Mouse (Mus musculus) G1E (cell line): ENCODE data around the gene Pde10a. TPM values are rescaled to one million over a fixed set of nuclear protein-coding genes. Genes with fewer than 3 reads are reported as not detected.

Experiments
- ATAC-seq: 2 replicates; pipeline ENCODE4 v1.8.0; 2016; ENCODE audit warnings: mild to moderate bottlenecking; ENCODE audit not compliant: insufficient number of reproducible peaks, poor library complexity, low FRiP score, severe bottlenecking; ENCODE audit errors: extremely low read depth
- DNase-seq: peaks from one replicate; pipeline ENCODE4 v3.0.0; 2012; ENCODE audit warnings: low spot score
- H3K27me3 ChIP-seq: 2 replicates; pipeline ENCODE4 v1.6.1; 2012; ENCODE audit warnings: mild to moderate bottlenecking, low read length, inconsistent platforms; ENCODE audit not compliant: insufficient read depth
- H3K36me3 ChIP-seq: replicated peaks from 2 replicates; pipeline ENCODE3; 2012; ENCODE audit warnings: mild to moderate bottlenecking, inconsistent platforms
- H3K4me1 ChIP-seq: 2 replicates; pipeline ENCODE4 v1.6.1; 2012; ENCODE audit warnings: low read depth, low read length, inconsistent platforms, mixed read lengths; ENCODE audit not compliant: insufficient read depth
- H3K4me3 ChIP-seq: 2 replicates; pipeline ENCODE4 v1.5.1; 2012; ENCODE audit warnings: low read depth, mild to moderate bottlenecking, inconsistent platforms, low read length, moderate library complexity, mixed read lengths
- H3K9me3 ChIP-seq: replicated peaks from 2 replicates; pipeline ENCODE4 v1.6.1; 2012; ENCODE audit warnings: inconsistent platforms
- CTCF ChIP-seq: IDR thresholded peaks from 2 replicates; pipeline ENCODE4 v1.5.1; 2012; ENCODE audit warnings: low read depth, low read length, inconsistent platforms, mixed read lengths
- GATA1 ChIP-seq: IDR thresholded peaks from 2 replicates; pipeline ENCODE4 v1.6.1; 2012; ENCODE audit warnings: borderline replicate concordance, low read length, inconsistent platforms, mixed read lengths
- GATA2 ChIP-seq: IDR thresholded peaks from 2 replicates; pipeline ENCODE4 v1.6.1; 2012; ENCODE audit warnings: low read depth, low read length, inconsistent platforms, borderline replicate concordance
- POLR2AphosphoS5 ChIP-seq: IDR thresholded peaks from 2 replicates; pipeline ENCODE4 v1.6.1; 2012; ENCODE audit warnings: low read depth, low read length, inconsistent platforms; ENCODE audit not compliant: insufficient replicate concordance
- TAL1 ChIP-seq: conservative IDR thresholded peaks from 2 replicates; pipeline ENCODE4 v1.6.1; 2012; ENCODE audit warnings: low read depth, low read length, inconsistent platforms, mixed read lengths
- polyA plus RNA-seq: library from polyadenylated mRNA; stranded (reverse); fragments of >175 nt; gene quantifications from 2 replicates; pipeline ENCODE4 v1.2.3, GENCODE M21; 2012
- total RNA-seq, 2 experiments: library from RNA; stranded (forward) in 1 of 2; stranded (reverse) in 1 of 2; fragments of 200-1000 nt in 1 of 2; fragments of >200 nt in 1 of 2; fragmentation: Nextera tagmentation in 1 of 2; gene quantifications; 2 replicates each; pipeline ENCODE4 v1.2.3; 2014 to 2017

Gene Pde10a
- total and polyA plus RNA-seq, 3 experiments, result 0.27 to 0.83 TPM; not detected in 1

DNA sequence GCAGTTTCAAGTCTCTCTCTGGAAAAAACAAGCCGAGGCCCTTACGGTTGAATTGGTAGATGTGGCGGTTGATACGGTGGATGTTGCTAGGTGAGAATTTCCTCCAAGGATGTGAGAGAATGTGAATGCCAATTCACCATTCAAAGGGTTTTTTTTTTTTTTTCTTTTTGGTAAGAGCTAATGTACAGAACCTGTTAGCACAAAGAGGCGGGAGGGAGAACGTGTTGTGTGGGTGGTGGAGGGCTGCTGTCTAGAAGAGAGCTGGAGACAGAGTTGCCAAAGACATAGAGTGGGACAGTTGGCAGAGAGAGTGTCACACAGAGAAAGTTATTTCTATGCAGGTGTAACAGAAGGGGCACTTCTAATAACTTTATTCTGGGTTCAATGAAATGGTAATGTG lies 260.7 kb downstream of the Pde10a start:
- ATAC-seq, result no peak
- no peak overlapping the region for H3K4me3 ChIP-seq
- H3K27me3 ChIP-seq, result no peaks in the 10 kb centered on the region
- DNase-seq, result no peak
- no peak for TF ChIP-seq TAL1
- TF ChIP-seq GATA1, result no peak
- TF ChIP-seq GATA2, result no peak
- TF ChIP-seq POLR2AphosphoS5, result no peak
- TF ChIP-seq CTCF, result no peak
- H3K36me3 ChIP-seq, result no peaks in the 10 kb centered on the region
- H3K9me3 ChIP-seq, result peaks cover 10% of the 10 kb centered on the region
- H3K4me1 ChIP-seq, result no peaks in the 10 kb centered on the region

DNA sequence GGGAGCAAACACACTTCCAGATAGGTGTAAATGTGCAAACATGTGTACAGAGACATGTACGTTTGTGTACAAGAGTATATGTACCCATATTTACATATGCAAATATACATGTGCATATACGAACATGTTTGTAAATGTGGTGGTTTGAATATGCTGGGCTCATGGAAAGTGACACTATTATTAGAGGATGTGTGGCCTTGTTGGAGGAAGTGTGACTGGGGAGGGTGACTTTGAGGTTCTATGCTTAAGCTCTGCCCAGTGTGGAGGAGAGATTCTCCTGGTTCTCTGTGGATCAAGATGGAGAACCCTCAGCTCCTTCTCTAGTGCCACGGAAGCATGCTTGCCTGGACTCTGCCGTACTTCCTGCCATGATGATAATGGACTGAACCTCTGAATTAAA lies 261.3 kb downstream of the Pde10a start:
- Histone ChIP-seq H3K9me3 (peaks cover 10% of the 10 kb centered on the region), H3K4me1 (no peaks in the 10 kb centered on the region), H3K27me3 (no peaks in the 10 kb centered on the region), H3K36me3 (no peaks in the 10 kb centered on the region), H3K4me3 (no peak overlapping the region)
- DNase-seq (no peak), ATAC-seq (no peak)
- TF ChIP-seq POLR2AphosphoS5 (no peak), CTCF (no peak), GATA1 (no peak), GATA2 (no peak), TAL1 (no peak)

DNA sequence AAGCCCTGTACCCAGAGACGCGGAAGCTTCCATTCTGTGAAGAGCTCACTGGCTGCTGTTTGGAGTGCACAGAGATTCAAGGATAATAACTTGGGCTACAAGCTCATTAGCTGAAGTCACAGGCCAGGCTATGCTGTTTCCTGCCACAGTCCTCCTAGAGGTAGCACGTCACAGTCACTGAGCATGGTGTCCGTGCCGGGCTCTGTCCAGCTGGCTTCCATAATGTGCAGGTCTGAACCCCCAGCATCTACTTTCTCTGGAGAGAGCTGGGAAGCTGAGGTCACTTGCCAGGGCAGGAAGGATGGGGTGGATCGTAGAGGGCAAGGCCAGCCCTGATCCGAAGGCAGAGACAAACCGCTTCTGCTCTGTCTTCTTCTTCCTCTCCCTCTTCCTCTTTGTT lies 262.6 kb downstream of the Pde10a start:
- no peak for TF ChIP-seq GATA2
- no peak for TF ChIP-seq POLR2AphosphoS5
- no peak for TF ChIP-seq CTCF
- no peak for TF ChIP-seq GATA1
- TF ChIP-seq TAL1, result no peak
- H3K36me3 ChIP-seq, result no peaks in the 10 kb centered on the region
- no peaks in the 10 kb centered on the region for H3K27me3 ChIP-seq
- DNase-seq, result no peak
- H3K9me3 ChIP-seq, result peaks cover 10% of the 10 kb centered on the region
- no peak for ATAC-seq
- no peaks in the 10 kb centered on the region for H3K4me1 ChIP-seq
- H3K4me3 ChIP-seq, result no peak overlapping the region

DNA sequence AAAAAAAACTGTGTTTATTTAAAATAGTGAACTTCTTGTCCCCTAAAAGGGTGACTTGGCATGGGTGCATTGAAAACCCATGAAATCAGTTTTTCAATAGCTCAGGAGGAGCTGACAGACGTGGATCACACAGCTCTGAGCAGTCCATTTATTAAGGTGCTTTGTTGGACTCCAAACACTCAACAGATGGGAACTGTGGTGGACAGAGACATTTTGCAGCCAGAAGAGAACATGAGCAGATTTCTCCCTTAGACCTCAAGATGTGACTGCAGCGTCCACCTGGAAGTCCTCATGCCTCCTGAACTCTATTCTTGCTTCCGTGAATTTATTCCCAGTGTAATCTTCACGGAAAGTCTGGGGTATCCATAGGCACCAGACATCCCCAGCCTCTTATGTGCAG lies 266.4 kb downstream of the Pde10a start:
- no peak for DNase-seq
- no peak overlapping the region for H3K4me3 ChIP-seq
- H3K36me3 ChIP-seq, result no peaks in the 10 kb centered on the region
- ATAC-seq, result no peak
- TF ChIP-seq CTCF (no peak), POLR2AphosphoS5 (no peak), TAL1 (no peak), GATA2 (no peak), GATA1 (no peak)
- H3K4me1 ChIP-seq, result no peaks in the 10 kb centered on the region
- 0 out of 2 replicates have a peak, but pooled peaks cover 6% of the 10 kb centered on the region for H3K9me3 ChIP-seq
- no peaks in the 10 kb centered on the region for H3K27me3 ChIP-seq

GRCm38 (mm10) chr17:8792611-8793010 lies 267.4 kb downstream of the Pde10a start:
- no peak for ATAC-seq
- Histone ChIP-seq H3K4me1 (no peaks in the 10 kb centered on the region), H3K9me3 (0 out of 2 replicates have a peak, but pooled peaks cover 2% of the 10 kb centered on the region), H3K27me3 (no peaks in the 10 kb centered on the region), H3K36me3 (no peaks in the 10 kb centered on the region), H3K4me3 (no peak overlapping the region)
- TF ChIP-seq GATA2 (no peak), CTCF (no peak), GATA1 (no peak), POLR2AphosphoS5 (no peak), TAL1 (no peak)
- no peak for DNase-seq

- ATAC-seq, result no peak
- Histone ChIP-seq H3K27me3 (peaks cover 9% of the 10 kb centered on the region; the same call in 1 of the 2 replicates), H3K36me3 (no peaks in the 10 kb centered on the region), H3K9me3 (peaks cover 26% of the 10 kb centered on the region), H3K4me1 (no peaks in the 10 kb centered on the region), H3K4me3 (no peak overlapping the region)
- DNase-seq, result no peak
- no peak for TF ChIP-seq TAL1
- no peak for TF ChIP-seq POLR2AphosphoS5
- TF ChIP-seq GATA2, result no peak
- no peak for TF ChIP-seq GATA1
- TF ChIP-seq CTCF, result no peak
Measured at GRCm38 (mm10) chr17:8797624-8798023, 272.5 kb downstream of the Pde10a start.

- TF ChIP-seq TAL1 (no peak), POLR2AphosphoS5 (no peak), GATA1 (no peak), GATA2 (no peak), CTCF (no peak)
- no peak for ATAC-seq
- no peak for DNase-seq
- peaks cover 36% of the 10 kb centered on the region for H3K9me3 ChIP-seq
- H3K4me3 ChIP-seq, result no peak overlapping the region
- peaks cover 9% of the 10 kb centered on the region; the same call in 1 of the 2 replicates for H3K27me3 ChIP-seq
- H3K36me3 ChIP-seq, result no peaks in the 10 kb centered on the region
- no peaks in the 10 kb centered on the region for H3K4me1 ChIP-seq
Measured at GRCm38 (mm10) chr17:8798531-8799295, 273.5 kb downstream of the Pde10a start.
